Mouse (Mus musculus): Measurements from ENCODE around the gene Pnkd. TPM values are rescaled to one million over a fixed set of nuclear protein-coding genes. Genes with fewer than 3 reads are reported as not detected.
A peak's percentile ranks its signal among the peaks of the same experiment; 100 is the strongest.

The Pnkd gene
- total and polyA plus RNA-seq, 2 experiments from 2014 or later = 116 to 135 TPM

DNA sequence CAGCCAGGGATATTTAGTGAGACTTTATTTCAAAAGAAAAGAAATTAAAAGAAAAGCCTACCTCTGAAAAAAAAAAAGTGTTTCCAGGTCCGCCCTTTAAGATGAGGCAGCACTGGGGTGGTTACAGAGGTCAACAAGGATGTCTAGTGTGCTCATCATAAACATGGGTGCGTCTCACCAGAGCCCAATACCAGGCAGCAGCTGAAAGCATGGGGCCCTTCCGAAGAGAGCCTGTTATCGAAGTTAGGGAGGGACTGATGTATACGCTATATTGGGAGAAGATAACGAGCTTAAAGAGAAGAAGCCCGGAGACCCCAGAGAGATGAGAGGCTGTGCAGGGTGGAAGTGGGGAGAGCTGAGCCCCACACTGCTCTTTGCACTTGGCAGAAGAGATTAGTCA lies 45.6 kb upstream of the Pnkd start:
- H3K36me3 ChIP-seq (ENCODE audit: insufficient read depth, low read length) = no peaks in the 10 kb centered on the region
- ATAC-seq (ENCODE audit: low FRiP score) (no peak), DNase-seq (ENCODE audit: low spot score) (no peak)
- no peaks in the 10 kb centered on the region for H3K27me3 ChIP-seq (ENCODE audit: insufficient read depth, low read length)
- TF ChIP-seq CTCF (IDR thresholded peaks at IDR 0.05) = no peak
- 56% methylated on average over 7 of the region's 7 CpGs for WGBS
- H3K27ac ChIP-seq (ENCODE audit: low read depth, low read length) = no peak overlapping the region
- peak overlapping the region; percentile 18; the same call in 1 of the 2 replicates for H3K4me2 ChIP-seq (ENCODE audit: low read depth, low read length, poor library complexity, severe bottlenecking)
- no peaks in the 10 kb centered on the region for H3K9me3 ChIP-seq (ENCODE audit: low read length)
- H3K4me3 ChIP-seq (ENCODE audit: low read depth, low read length) = no peak overlapping the region
- no peak overlapping the region for H3K9ac ChIP-seq (replicated peaks; ENCODE audit: low read length, poor library complexity, severe bottlenecking)
- H3K4me1 ChIP-seq (ENCODE audit: insufficient read depth, low read length) = peaks cover 23% of the 10 kb centered on the region

GRCm38 (mm10) chr1:74239618-74240017 lies 45.1 kb upstream of the Pnkd start:
- H3K27ac ChIP-seq (ENCODE audit: low read depth, low read length) = no peak overlapping the region
- H3K4me3 ChIP-seq (ENCODE audit: low read depth, low read length) = no peak overlapping the region
- peaks cover 23% of the 10 kb centered on the region for H3K4me1 ChIP-seq (ENCODE audit: insufficient read depth, low read length)
- WGBS = 60% methylated on average over 11 of the region's 11 CpGs
- no peaks in the 10 kb centered on the region for H3K27me3 ChIP-seq (ENCODE audit: insufficient read depth, low read length)
- H3K4me2 ChIP-seq (ENCODE audit: low read depth, low read length, poor library complexity, severe bottlenecking) = peak overlapping the region; percentile 18; the same call in 1 of the 2 replicates
- no peak overlapping the region for H3K9ac ChIP-seq (replicated peaks; ENCODE audit: low read length, poor library complexity, severe bottlenecking)
- H3K9me3 ChIP-seq (ENCODE audit: low read length) = no peaks in the 10 kb centered on the region
- no peaks in the 10 kb centered on the region for H3K36me3 ChIP-seq (ENCODE audit: insufficient read depth, low read length)
- DNase-seq (ENCODE audit: low spot score) (no peak), ATAC-seq (ENCODE audit: low FRiP score) (no peak)
- no peak for TF ChIP-seq CTCF (IDR thresholded peaks at IDR 0.05)

DNA sequence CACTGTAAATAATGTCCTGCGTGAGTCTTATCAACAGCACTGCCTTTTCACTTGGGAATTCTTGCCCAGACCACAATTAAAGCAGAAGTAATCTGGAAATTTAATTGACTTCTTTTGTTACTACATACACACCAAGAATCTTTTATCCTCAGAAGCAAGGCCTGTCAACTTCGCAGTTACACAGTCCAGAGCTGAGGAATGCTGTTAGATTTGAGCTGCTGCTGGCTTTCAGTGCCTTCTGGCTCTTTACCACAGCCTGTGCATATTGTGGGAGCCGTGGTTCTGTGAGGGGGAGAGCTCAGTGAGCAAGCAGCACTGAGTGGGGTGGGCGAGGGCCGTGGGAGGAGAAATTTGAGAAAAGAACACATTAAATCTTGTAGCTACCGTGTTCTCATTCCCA lies 44.4 kb upstream of the Pnkd start:
- no peaks in the 10 kb centered on the region for H3K9me3 ChIP-seq (ENCODE audit: low read length)
- TF ChIP-seq CTCF (IDR thresholded peaks at IDR 0.05) = no peak
- no peak overlapping the region for H3K4me3 ChIP-seq (ENCODE audit: low read depth, low read length)
- H3K4me1 ChIP-seq (ENCODE audit: insufficient read depth, low read length) = peaks cover 23% of the 10 kb centered on the region
- H3K9ac ChIP-seq (replicated peaks; ENCODE audit: low read length, poor library complexity, severe bottlenecking) = no peak overlapping the region
- 69% methylated on average over 6 of the region's 6 CpGs for WGBS
- H3K27ac ChIP-seq (ENCODE audit: low read depth, low read length) = no peak overlapping the region
- ATAC-seq (ENCODE audit: low FRiP score) (no peak), DNase-seq (ENCODE audit: low spot score) (no peak)
- no peak overlapping the region for H3K4me2 ChIP-seq (ENCODE audit: low read depth, low read length, poor library complexity, severe bottlenecking)
- H3K36me3 ChIP-seq (ENCODE audit: insufficient read depth, low read length) = no peaks in the 10 kb centered on the region
- H3K27me3 ChIP-seq (ENCODE audit: insufficient read depth, low read length) = no peaks in the 10 kb centered on the region

DNA sequence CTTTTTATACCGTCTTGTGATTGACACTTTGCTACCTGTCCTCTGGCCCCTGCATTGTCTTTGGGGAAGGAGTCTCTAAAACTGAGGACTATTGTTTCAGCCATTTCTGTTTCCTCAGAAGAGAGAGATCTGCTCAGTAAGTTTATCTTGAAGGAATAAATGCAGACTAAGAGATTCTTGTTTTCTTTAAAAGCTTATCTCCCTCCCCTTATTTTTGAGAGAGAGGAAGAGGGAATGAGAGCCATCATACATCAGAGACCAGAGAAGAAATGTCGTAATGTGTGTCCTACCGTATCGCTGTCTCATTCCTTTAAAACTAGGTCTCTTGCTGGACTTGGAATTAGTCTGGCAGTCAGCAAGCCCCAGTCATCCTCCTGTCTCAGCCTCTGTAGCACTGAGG lies 43.9 kb upstream of the Pnkd start:
- H3K4me3 ChIP-seq (ENCODE audit: low read depth, low read length) = no peak overlapping the region
- H3K9ac ChIP-seq (replicated peaks; ENCODE audit: low read length, poor library complexity, severe bottlenecking) = no peak overlapping the region
- no peaks in the 10 kb centered on the region for H3K27me3 ChIP-seq (ENCODE audit: insufficient read depth, low read length)
- no peak for TF ChIP-seq CTCF (IDR thresholded peaks at IDR 0.05)
- no peak overlapping the region for H3K27ac ChIP-seq (ENCODE audit: low read depth, low read length)
- DNase-seq (ENCODE audit: low spot score) (no peak), ATAC-seq (ENCODE audit: low FRiP score) (no peak)
- no peaks in the 10 kb centered on the region for H3K9me3 ChIP-seq (ENCODE audit: low read length)
- WGBS = 77% methylated on average over 4 of the region's 4 CpGs
- peaks cover 23% of the 10 kb centered on the region for H3K4me1 ChIP-seq (ENCODE audit: insufficient read depth, low read length)
- H3K4me2 ChIP-seq (ENCODE audit: low read depth, low read length, poor library complexity, severe bottlenecking) = no peak overlapping the region
- no peaks in the 10 kb centered on the region for H3K36me3 ChIP-seq (ENCODE audit: insufficient read depth, low read length)

- no peak overlapping the region for H3K27ac ChIP-seq (ENCODE audit: low read depth, low read length)
- no peaks in the 10 kb centered on the region for H3K4me1 ChIP-seq (ENCODE audit: insufficient read depth, low read length)
- no peaks in the 10 kb centered on the region for H3K27me3 ChIP-seq (ENCODE audit: insufficient read depth, low read length)
- H3K4me2 ChIP-seq (ENCODE audit: low read depth, low read length, poor library complexity, severe bottlenecking) = no peak overlapping the region
- no peak overlapping the region for H3K9ac ChIP-seq (replicated peaks; ENCODE audit: low read length, poor library complexity, severe bottlenecking)
- TF ChIP-seq CTCF (IDR thresholded peaks at IDR 0.05) = no peak
- no peak overlapping the region for H3K4me3 ChIP-seq (ENCODE audit: low read depth, low read length)
- DNase-seq (ENCODE audit: low spot score) = no peak
- H3K36me3 ChIP-seq (ENCODE audit: insufficient read depth, low read length) = peaks cover 9% of the 10 kb centered on the region
- no peaks in the 10 kb centered on the region for H3K9me3 ChIP-seq (ENCODE audit: low read length)
- whole genome bisulfite sequencing = 86% methylated on average over 2 of the region's 2 CpGs
- no peak for ATAC-seq (ENCODE audit: low FRiP score)
Observed at GRCm38 (mm10) chr1:74245525-74245924, 39.2 kb upstream of the Pnkd start.

- TF ChIP-seq CTCF (IDR thresholded peaks at IDR 0.05) = no peak
- Histone ChIP-seq H3K4me2 (ENCODE audit: low read depth, low read length, poor library complexity, severe bottlenecking) (no peak overlapping the region), H3K4me3 (ENCODE audit: low read depth, low read length) (no peak overlapping the region), H3K27ac (ENCODE audit: low read depth, low read length) (no peak overlapping the region), H3K9ac (replicated peaks; ENCODE audit: low read length, poor library complexity, severe bottlenecking) (no peak overlapping the region), H3K9me3 (ENCODE audit: low read length) (no peaks in the 10 kb centered on the region), H3K36me3 (ENCODE audit: insufficient read depth, low read length) (peaks cover 29% of the 10 kb centered on the region), H3K4me1 (ENCODE audit: insufficient read depth, low read length) (no peaks in the 10 kb centered on the region), H3K27me3 (ENCODE audit: insufficient read depth, low read length) (no peaks in the 10 kb centered on the region)
- ATAC-seq (ENCODE audit: low FRiP score) (no peak), DNase-seq (ENCODE audit: low spot score) (no peak)
- 76% methylated on average over 1 of the region's 1 CpGs for WGBS
Observed at GRCm38 (mm10) chr1:74248799-74249198, 35.9 kb upstream of the Pnkd start.
